Mouse (Mus musculus) ES-Bruce4 (cell line): Measurements from ENCODE around the gene Tmem14c. TPM values are rescaled to one million over a fixed set of nuclear protein-coding genes. Genes with fewer than 3 reads are reported as not detected.

Experiments
- H3K27ac ChIP-seq: 2 replicates; pipeline ENCODE4 v1.5.1; 2012; ENCODE audit warnings: low read length, inconsistent platforms; ENCODE audit not compliant: insufficient read depth
- H3K27me3 ChIP-seq: 2 replicates; pipeline ENCODE4 v1.6.1; 2012; ENCODE audit warnings: mild to moderate bottlenecking, low read length, inconsistent platforms; ENCODE audit not compliant: control insufficient read depth, poor library complexity, insufficient read depth, severe bottlenecking
- H3K36me3 ChIP-seq: 2 replicates; pipeline ENCODE4 v1.6.1; 2012; ENCODE audit warnings: inconsistent platforms, mild to moderate bottlenecking, low read length, moderate library complexity; ENCODE audit not compliant: control insufficient read depth, poor library complexity, insufficient read depth, severe bottlenecking
- H3K4me1 ChIP-seq: one replicate; pipeline ENCODE4 v1.8.1; 2011; ENCODE audit warnings: low read length; ENCODE audit not compliant: control insufficient read depth, insufficient read depth
- H3K4me3 ChIP-seq: 2 replicates; pipeline ENCODE4 v1.5.1; 2011; ENCODE audit warnings: low read depth, mild to moderate bottlenecking, low read length
- H3K9ac ChIP-seq: 2 replicates; pipeline ENCODE4 v1.6.1; 2012; ENCODE audit warnings: low read depth, mild to moderate bottlenecking, inconsistent platforms; ENCODE audit not compliant: poor library complexity, severe bottlenecking
- H3K9me3 ChIP-seq: replicated peaks from 2 replicates; pipeline ENCODE4 v1.6.1; 2012; ENCODE audit warnings: mild to moderate bottlenecking, low read length, inconsistent platforms; ENCODE audit not compliant: control insufficient read depth, poor library complexity, insufficient read depth, severe bottlenecking
- CTCF ChIP-seq: IDR thresholded peaks from one replicate; pipeline ENCODE4 v1.8.1; 2011; ENCODE audit warnings: low read depth, low read length
- EP300 ChIP-seq: IDR thresholded peaks from 2 replicates; pipeline ENCODE4 v1.6.1; 2011; ENCODE audit warnings: low read depth, low read length; ENCODE audit not compliant: insufficient read depth
- POLR2A ChIP-seq: IDR thresholded peaks from one replicate; pipeline ENCODE4 v1.8.1; 2011; ENCODE audit warnings: low read length; ENCODE audit not compliant: insufficient read depth
- polyA plus RNA-seq: library from polyadenylated mRNA; stranded (reverse); fragments of >200 nt; gene quantifications from 2 replicates; pipeline ENCODE4 v1.2.4, GENCODE M21; 2011; ENCODE audit warnings: low read depth; ENCODE audit not compliant: missing spikeins, insufficient read depth, insufficient read length

Gene Tmem14c
- polyA plus RNA-seq, 1 experiment, result 112 TPM

DNA sequence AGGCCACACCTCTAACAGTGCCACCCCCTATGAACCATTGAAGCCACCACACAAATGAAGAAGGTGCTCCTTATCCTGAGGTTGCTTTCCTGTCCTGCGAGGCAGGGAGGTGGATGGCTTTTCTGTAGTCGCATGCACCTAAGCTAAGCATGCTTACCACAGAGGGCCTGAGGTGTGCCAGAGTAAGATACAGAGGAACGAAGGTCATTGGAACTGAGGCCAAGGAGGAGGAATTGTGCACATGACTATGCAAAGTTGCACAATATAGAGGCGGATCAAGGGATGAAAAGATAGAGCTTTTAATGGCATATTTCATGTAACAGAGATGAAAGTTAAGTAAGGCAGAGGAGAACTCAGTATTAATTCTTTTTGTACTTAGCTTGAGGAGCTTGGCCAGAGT lies 9.8 kb upstream of the Tmem14c start:
- no peak overlapping the region for H3K27ac ChIP-seq
- H3K4me1 ChIP-seq, result peaks cover 2% of the 10 kb centered on the region
- TF ChIP-seq EP300 (no peak), CTCF (no peak), POLR2A (no peak)
- no peak overlapping the region for H3K9ac ChIP-seq
- peaks cover 68% of the 10 kb centered on the region for H3K36me3 ChIP-seq
- no peak overlapping the region for H3K4me3 ChIP-seq
- H3K27me3 ChIP-seq, result no peaks in the 10 kb centered on the region
- no peaks in the 10 kb centered on the region for H3K9me3 ChIP-seq

DNA sequence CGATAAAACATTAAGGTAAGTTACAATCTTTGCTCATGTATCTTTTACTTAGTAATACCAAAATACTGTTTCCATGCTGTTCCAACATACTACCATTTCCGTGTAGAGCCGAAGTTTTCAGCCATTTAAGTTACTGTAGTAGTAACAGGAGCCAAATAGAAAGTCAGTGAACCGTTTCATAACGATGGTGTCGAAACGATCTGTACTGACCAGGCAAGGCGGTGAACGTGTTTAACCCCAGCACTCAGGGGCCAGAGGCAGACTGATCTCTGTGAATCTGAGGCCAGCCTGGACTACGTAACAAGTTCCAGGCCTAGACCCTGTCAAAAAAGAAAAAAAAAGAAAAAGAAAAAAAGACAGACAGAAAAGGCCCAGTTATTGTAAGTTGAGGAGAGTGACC lies 7.8 kb upstream of the Tmem14c start:
- TF ChIP-seq EP300, result no peak
- TF ChIP-seq POLR2A, result no peak
- Histone ChIP-seq H3K36me3 (peaks cover 83% of the 10 kb centered on the region), H3K9me3 (no peaks in the 10 kb centered on the region)

DNA sequence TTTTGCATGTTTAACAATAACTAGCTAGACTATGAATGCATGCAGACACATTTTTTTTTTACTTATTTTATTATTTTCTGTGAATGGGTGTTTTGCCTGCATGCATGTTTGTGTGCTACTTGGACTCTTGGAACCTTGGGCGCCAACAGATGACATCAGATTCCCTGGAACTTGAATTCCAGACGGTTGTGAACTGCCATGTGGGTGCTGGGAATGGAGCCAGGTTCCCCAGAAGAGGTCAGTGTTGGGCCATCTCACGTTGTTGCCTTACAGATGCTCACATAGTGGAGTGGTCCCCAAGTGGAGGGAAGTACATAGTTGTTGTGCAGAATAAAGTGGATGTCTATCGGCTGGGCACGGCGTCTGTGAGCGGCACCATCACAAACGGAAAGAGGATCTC lies 7.1 kb upstream of the Tmem14c start:
- H3K9me3 ChIP-seq, result no peaks in the 10 kb centered on the region
- H3K27me3 ChIP-seq, result no peaks in the 10 kb centered on the region
- no peak overlapping the region for H3K9ac ChIP-seq
- TF ChIP-seq EP300 (no peak), POLR2A (no peak), CTCF (peak; percentile 21)
- no peaks in the 10 kb centered on the region for H3K4me1 ChIP-seq
- H3K36me3 ChIP-seq, result peaks cover 81% of the 10 kb centered on the region
- H3K4me3 ChIP-seq, result no peak overlapping the region
- H3K27ac ChIP-seq, result no peak overlapping the region

More for the DNA sequence above, 7.8 kb upstream of the Tmem14c start:
- Histone ChIP-seq H3K27ac (no peak overlapping the region), H3K4me3 (no peak overlapping the region), H3K9ac (no peak overlapping the region), H3K4me1 (no peaks in the 10 kb centered on the region), H3K27me3 (no peaks in the 10 kb centered on the region)

DNA sequence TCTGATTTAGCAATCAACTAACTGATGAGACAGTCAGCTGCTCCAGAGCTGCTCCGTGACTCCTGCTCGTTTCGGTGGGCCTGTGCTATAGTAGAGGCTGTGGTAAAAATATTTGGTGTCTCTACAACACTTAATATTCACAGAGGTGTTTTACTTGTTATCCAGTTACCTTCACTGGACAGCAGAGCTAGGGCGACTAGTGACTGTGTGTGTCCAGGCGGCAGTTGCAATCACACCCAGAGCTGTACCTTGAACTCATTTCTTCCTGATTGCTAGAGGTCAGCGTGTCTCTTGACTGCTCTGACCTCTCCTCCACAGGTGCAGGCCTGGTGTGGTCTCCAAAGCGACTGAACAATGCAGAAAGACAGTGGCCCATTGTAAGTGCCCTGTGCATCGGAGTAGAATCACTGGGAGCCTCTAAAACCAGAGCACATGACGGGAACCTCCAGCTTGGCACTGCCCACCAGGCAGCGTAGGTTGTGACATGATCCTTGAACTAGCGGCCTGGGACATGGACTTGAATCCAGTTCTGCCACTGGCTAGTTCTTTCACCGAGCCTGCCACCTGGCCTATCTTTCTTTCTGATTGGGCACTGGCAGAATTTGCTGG lies 809 bp downstream of the Tmem14c start:
- H3K4me1 ChIP-seq, result no peaks in the 10 kb centered on the region
- H3K36me3 ChIP-seq, result peaks cover 24% of the 10 kb centered on the region
- H3K27me3 ChIP-seq, result no peaks in the 10 kb centered on the region
- peak overlapping the region; percentile 83 for H3K4me3 ChIP-seq
- H3K9ac ChIP-seq, result peak overlapping the region; percentile 46
- TF ChIP-seq POLR2A, result no peak
- no peak for TF ChIP-seq EP300
- TF ChIP-seq CTCF, result no peak
- H3K27ac ChIP-seq, result no peak overlapping the region
- no peaks in the 10 kb centered on the region for H3K9me3 ChIP-seq

DNA sequence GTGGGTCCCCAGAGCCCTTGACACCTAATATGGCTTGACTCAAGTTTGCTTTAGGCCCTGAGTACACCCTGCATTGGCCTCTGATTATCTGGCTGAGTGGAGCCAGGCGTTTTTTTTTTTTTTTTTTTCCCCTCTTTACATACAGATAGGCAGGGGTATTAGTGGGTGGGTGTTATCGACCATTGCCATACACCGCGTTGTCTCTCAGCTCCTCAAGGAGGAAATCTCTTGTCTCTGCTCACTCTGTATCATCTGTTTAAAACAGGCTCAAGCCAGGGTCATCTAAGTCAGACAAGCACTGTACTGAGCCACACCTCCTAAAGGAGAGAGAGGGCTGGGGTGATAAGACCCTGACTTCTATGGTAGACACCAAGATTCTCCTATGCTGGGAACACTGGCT lies 1.7 kb downstream of the Tmem14c start:
- Histone ChIP-seq H3K9me3 (no peaks in the 10 kb centered on the region), H3K27me3 (no peaks in the 10 kb centered on the region), H3K9ac (no peak overlapping the region), H3K27ac (no peak overlapping the region), H3K4me1 (no peaks in the 10 kb centered on the region), H3K36me3 (peaks cover 16% of the 10 kb centered on the region), H3K4me3 (no peak overlapping the region)
- no peak for TF ChIP-seq EP300

DNA sequence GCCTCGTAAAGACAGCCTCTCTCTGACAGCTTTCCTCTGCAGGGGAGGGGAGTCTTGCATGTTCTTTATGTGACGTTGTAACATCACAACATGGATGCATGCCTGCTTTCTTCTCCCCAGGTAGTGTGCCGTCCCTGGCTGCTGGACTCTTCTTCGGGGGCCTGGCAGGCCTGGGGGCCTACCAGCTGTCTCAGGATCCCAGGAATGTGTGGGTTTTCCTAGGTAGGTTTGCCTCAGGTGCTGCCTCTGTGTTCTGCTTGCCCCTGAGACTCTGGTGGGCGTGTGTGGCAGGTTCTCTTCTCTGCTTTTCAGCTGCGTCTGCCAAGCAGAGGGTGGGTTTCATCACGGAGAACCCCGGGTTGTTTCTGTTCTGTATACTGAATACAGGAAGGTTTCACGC lies 2.1 kb downstream of the Tmem14c start:
- Histone ChIP-seq H3K27me3 (no peaks in the 10 kb centered on the region), H3K4me3 (no peak overlapping the region), H3K4me1 (no peaks in the 10 kb centered on the region), H3K9ac (no peak overlapping the region), H3K36me3 (peaks cover 12% of the 10 kb centered on the region), H3K27ac (no peak overlapping the region), H3K9me3 (no peaks in the 10 kb centered on the region)
- TF ChIP-seq EP300, result no peak
- TF ChIP-seq POLR2A, result no peak
- no peak for TF ChIP-seq CTCF
